Mouse (Mus musculus): ENCODE data around the gene Col19a1. TPM values are rescaled to one million over a fixed set of nuclear protein-coding genes. Genes with fewer than 3 reads are reported as not detected.
"Not testable (repeated sequence)": the region's sequence is repeated elsewhere in the genome, so short reads cannot be mapped to it uniquely, and the experiment has no call there.

The Col19a1 gene
- 0.07 and 0.14 TPM in 2 replicates for polyA plus RNA-seq (2012; rRNA removed)

DNA sequence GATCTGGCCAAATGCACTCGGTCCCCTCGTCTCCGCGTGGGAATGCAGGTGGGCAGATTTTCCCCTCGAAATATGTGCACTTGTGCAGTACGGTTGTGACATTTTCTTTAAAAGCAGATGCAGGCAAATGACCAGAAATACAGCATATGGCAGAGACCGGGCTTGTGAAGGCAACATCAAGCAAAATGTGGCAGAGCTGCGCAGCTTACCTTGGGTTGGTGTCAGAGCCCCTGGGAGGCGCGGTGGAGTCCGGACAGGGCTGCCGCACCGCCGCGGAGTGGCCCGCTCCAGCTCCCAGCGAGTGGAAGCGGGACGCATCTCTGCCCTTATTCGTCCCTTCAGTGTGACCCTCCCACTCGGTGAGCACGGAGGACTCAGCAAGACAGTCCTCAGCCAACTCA lies at the start of gene Col19a1:
TSS of gene Col19a1 (minus strand) at position 332 of the 401 bp plus-strand sequence.
- no peak within 1 kb of the TSS for H3K27ac ChIP-seq (ENCODE audit: insufficient read depth, low read length)
- 4% methylated on average over 22 of the region's 22 CpGs for WGBS
- no peak for DNase-seq (ENCODE audit: low read depth in 1 of 2, low spot score in 2 of 2)
- no peak for TF ChIP-seq POLR2A (IDR thresholded peaks at IDR 0.05; ENCODE audit: low read depth, low read length)
- no peak for TF ChIP-seq CTCF (IDR thresholded peaks at IDR 0.05; ENCODE audit: extremely low read depth, insufficient read depth, insufficient read length, insufficient replicate concordance)
- peak within 1 kb of the TSS; percentile 6; the same call in 1 of the 2 replicates for H3K4me3 ChIP-seq (ENCODE audit: extremely low read depth, insufficient read depth, insufficient read length)
- peaks cover 4% of the 10 kb centered on the region; the same call in 1 of the 2 replicates for H3K27me3 ChIP-seq (ENCODE audit: control insufficient read depth, insufficient read depth, low read length)
- H3K36me3 ChIP-seq (ENCODE audit: control insufficient read depth, insufficient read depth, low read length): no peaks in the 10 kb centered on the region
- H3K4me1 ChIP-seq (ENCODE audit: control insufficient read depth, insufficient read depth, insufficient read length): no peaks in the 10 kb centered on the region

- H3K27ac ChIP-seq (ENCODE audit: insufficient read depth, low read length): no peak overlapping the region
- no peak overlapping the region for H3K4me3 ChIP-seq (ENCODE audit: extremely low read depth, insufficient read depth, insufficient read length)
- H3K36me3 ChIP-seq (ENCODE audit: control insufficient read depth, insufficient read depth, low read length): no peaks in the 10 kb centered on the region
- TF ChIP-seq CTCF (IDR thresholded peaks at IDR 0.05; ENCODE audit: extremely low read depth, insufficient read depth, insufficient read length, insufficient replicate concordance): no peak
- WGBS: 30% methylated on average over 14 of the region's 14 CpGs
- H3K27me3 ChIP-seq (ENCODE audit: control insufficient read depth, insufficient read depth, low read length): no peaks in the 10 kb centered on the region
- DNase-seq (ENCODE audit: low read depth in 1 of 2, low spot score in 2 of 2): no peak
- no peaks in the 10 kb centered on the region for H3K4me1 ChIP-seq (ENCODE audit: control insufficient read depth, insufficient read depth, insufficient read length)
Measured at GRCm38 (mm10) chr1:24633553-24634132, 46.4 kb upstream of the Col19a1 start.

DNA sequence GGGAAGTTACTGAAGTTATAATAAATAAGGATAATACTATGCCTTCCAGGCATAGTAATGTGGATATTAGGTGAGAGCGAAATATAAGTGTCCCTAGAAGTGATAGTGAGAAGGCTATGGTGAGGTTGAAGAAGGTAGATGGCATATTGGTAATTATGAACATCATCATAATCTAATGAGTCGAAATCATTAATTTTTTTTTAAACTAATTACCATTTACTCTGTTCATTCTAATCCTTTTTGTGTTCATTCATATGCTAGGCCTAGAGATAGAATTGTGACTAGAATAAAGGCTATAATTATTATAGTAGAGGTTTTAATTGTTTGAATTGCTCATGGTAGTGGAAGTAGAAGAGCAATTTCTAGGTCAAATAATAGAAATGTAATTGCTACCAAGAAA lies 25.3 kb upstream of the Col19a1 start:
- not testable (repeated sequence) for H3K27ac ChIP-seq (ENCODE audit: insufficient read depth, low read length); H3K4me3 ChIP-seq (ENCODE audit: extremely low read depth, insufficient read depth, insufficient read length); H3K4me1 ChIP-seq (ENCODE audit: control insufficient read depth, insufficient read depth, insufficient read length); DNase-seq (ENCODE audit: low read depth in 1 of 2, low spot score in 2 of 2); H3K36me3 ChIP-seq (ENCODE audit: control insufficient read depth, insufficient read depth, low read length); H3K27me3 ChIP-seq (ENCODE audit: control insufficient read depth, insufficient read depth, low read length)
- whole genome bisulfite sequencing: 1% methylated on average over 1 of the region's 2 CpGs

GRCm38 (mm10) chr1:24595096-24595495 lies 7.8 kb upstream of the Col19a1 start:
- WGBS: 95% methylated on average over 19 of the region's 19 CpGs
- TF ChIP-seq POLR2A (IDR thresholded peaks at IDR 0.05; ENCODE audit: low read depth, low read length): no peak
- no peak for TF ChIP-seq CTCF (IDR thresholded peaks at IDR 0.05; ENCODE audit: extremely low read depth, insufficient read depth, insufficient read length, insufficient replicate concordance)
- no peak overlapping the region for H3K4me3 ChIP-seq (ENCODE audit: extremely low read depth, insufficient read depth, insufficient read length)
- no peak overlapping the region for H3K27ac ChIP-seq (ENCODE audit: insufficient read depth, low read length)
- no peaks in the 10 kb centered on the region for H3K27me3 ChIP-seq (ENCODE audit: control insufficient read depth, insufficient read depth, low read length)
- DNase-seq (ENCODE audit: low read depth in 1 of 2, low spot score in 2 of 2): no peak
- no peaks in the 10 kb centered on the region for H3K36me3 ChIP-seq (ENCODE audit: control insufficient read depth, insufficient read depth, low read length)
- no peaks in the 10 kb centered on the region for H3K4me1 ChIP-seq (ENCODE audit: control insufficient read depth, insufficient read depth, insufficient read length)

DNA sequence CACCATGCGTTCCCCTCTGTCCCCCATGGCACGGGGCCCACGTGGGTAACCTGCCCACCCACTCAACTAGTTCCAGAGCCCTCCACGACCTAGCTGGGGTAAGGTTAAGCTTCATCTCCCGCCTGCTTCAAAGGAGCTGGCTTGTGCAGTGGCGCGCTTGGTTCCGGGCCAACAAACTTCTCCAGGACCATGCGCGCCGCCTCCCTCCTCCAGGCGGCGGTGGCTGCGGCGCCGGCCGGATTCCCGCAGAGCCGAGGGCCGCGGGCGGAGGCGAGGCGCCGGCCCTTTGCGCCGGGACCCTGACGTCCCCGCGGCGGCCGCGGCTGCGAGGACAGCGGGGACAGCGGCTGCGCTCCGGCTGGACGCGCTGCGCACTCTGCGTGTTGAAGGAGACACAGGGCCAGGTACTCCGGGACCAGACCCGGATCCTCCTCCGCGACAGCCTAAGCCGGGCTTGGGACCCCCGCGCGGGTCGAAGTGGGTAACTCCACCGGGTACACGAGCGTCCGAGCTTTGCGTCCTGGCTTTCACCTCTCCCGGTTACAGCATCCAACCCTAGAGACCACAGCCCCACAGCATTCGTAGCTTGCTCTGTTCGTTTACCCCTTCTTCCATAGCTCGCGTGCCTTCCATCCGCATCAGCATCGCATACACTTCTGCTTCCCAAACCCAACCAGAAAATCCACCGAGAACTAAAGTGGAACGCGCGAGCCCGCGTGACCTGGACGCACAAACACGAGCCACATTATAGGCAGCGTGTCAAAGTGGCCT lies 717 bp downstream of the Col19a1 start:
- Histone ChIP-seq H3K4me1 (ENCODE audit: control insufficient read depth, insufficient read depth, insufficient read length) (no peaks in the 10 kb centered on the region), H3K36me3 (ENCODE audit: control insufficient read depth, insufficient read depth, low read length) (no peaks in the 10 kb centered on the region), H3K27ac (ENCODE audit: insufficient read depth, low read length) (no peak overlapping the region), H3K4me3 (ENCODE audit: extremely low read depth, insufficient read depth, insufficient read length) (peak overlapping the region; percentile 6; the same call in 1 of the 2 replicates), H3K27me3 (ENCODE audit: control insufficient read depth, insufficient read depth, low read length) (peaks cover 4% of the 10 kb centered on the region; the same call in 1 of the 2 replicates)
- 2% methylated on average over 72 of the region's 72 CpGs for WGBS
- no peak for DNase-seq (ENCODE audit: low read depth in 1 of 2, low spot score in 2 of 2)
- TF ChIP-seq CTCF (IDR thresholded peaks at IDR 0.05; ENCODE audit: extremely low read depth, insufficient read depth, insufficient read length, insufficient replicate concordance) (no peak), POLR2A (IDR thresholded peaks at IDR 0.05; ENCODE audit: low read depth, low read length) (no peak)

DNA sequence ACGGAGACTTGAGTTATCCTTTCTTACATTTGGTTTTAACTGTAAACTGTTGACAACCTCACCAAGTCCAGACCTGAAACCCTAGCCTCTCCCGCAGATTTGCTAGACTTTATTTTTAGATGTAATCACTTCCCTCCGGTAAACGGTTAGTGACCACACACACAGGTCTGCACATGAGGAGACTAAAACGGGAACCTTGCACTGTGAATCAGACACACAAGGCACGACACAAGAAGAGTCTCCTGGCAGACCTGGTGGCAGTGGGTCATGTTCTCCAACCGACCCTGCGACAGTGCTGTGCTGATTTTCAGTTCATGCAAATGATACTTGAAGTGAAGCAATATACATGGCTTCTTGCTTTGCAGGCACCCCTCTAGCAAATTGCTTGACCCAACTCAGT lies 14.7 kb downstream of the Col19a1 start:
- Histone ChIP-seq H3K36me3 (ENCODE audit: control insufficient read depth, insufficient read depth, low read length) (no peaks in the 10 kb centered on the region), H3K4me3 (ENCODE audit: extremely low read depth, insufficient read depth, insufficient read length) (no peak overlapping the region), H3K27ac (ENCODE audit: insufficient read depth, low read length) (no peak overlapping the region), H3K27me3 (ENCODE audit: control insufficient read depth, insufficient read depth, low read length) (no peaks in the 10 kb centered on the region), H3K4me1 (ENCODE audit: control insufficient read depth, insufficient read depth, insufficient read length) (no peaks in the 10 kb centered on the region)
- TF ChIP-seq POLR2A (IDR thresholded peaks at IDR 0.05; ENCODE audit: low read depth, low read length) (no peak), CTCF (IDR thresholded peaks at IDR 0.05; ENCODE audit: extremely low read depth, insufficient read depth, insufficient read length, insufficient replicate concordance) (no peak)
- no peak for DNase-seq (ENCODE audit: low read depth in 1 of 2, low spot score in 2 of 2)
- 23% methylated on average over 8 of the region's 8 CpGs for WGBS

DNA sequence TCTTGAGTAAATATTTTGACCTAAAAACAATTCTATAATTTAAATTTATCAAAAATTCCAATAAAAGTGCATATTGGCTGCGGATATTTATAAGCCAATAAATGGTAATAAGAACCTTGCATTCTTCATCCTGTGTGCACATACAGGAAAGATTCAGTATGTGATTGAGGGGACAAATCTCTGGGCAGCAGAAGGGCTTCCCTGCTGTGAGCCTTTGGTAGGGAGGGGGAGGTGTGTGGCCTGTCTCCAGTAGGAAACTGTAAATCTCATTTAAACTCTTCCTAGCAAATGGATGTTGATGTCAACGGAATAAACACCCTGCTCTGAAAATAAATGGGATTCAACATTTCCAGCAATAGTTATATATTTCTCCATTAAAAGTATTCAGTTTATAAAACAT lies 23.2 kb downstream of the Col19a1 start:
- Histone ChIP-seq H3K27me3 (ENCODE audit: control insufficient read depth, insufficient read depth, low read length) (no peaks in the 10 kb centered on the region), H3K27ac (ENCODE audit: insufficient read depth, low read length) (no peak overlapping the region), H3K36me3 (ENCODE audit: control insufficient read depth, insufficient read depth, low read length) (no peaks in the 10 kb centered on the region), H3K4me3 (ENCODE audit: extremely low read depth, insufficient read depth, insufficient read length) (no peak overlapping the region; the same call in 1 of the 2 replicates), H3K4me1 (ENCODE audit: control insufficient read depth, insufficient read depth, insufficient read length) (no peaks in the 10 kb centered on the region)
- TF ChIP-seq CTCF (IDR thresholded peaks at IDR 0.05; ENCODE audit: extremely low read depth, insufficient read depth, insufficient read length, insufficient replicate concordance): no peak
- DNase-seq (ENCODE audit: low read depth in 1 of 2, low spot score in 2 of 2): no peak
- 85% methylated on average over 2 of the region's 2 CpGs for WGBS
